Mouse (Mus musculus): ENCODE data around the gene Cc2d2a. TPM values are rescaled to one million over a fixed set of nuclear protein-coding genes. Genes with fewer than 3 reads are reported as not detected.

Cc2d2a gene
- total RNA-seq (2021) = 10 to 100 TPM; 10.8 to 13.8 TPM
- long read RNA-seq, experiment 1, partial matches to known transcripts = 1 of 7 reads
- long read RNA-seq, experiment 1, other reads (novel, unspliced or antisense) = 6 of 7 reads
- long read RNA-seq, experiment 2, partial matches to known transcripts = 1 of 4 reads
- long read RNA-seq, experiment 2, other reads (novel, unspliced or antisense) = 3 of 4 reads

DNA sequence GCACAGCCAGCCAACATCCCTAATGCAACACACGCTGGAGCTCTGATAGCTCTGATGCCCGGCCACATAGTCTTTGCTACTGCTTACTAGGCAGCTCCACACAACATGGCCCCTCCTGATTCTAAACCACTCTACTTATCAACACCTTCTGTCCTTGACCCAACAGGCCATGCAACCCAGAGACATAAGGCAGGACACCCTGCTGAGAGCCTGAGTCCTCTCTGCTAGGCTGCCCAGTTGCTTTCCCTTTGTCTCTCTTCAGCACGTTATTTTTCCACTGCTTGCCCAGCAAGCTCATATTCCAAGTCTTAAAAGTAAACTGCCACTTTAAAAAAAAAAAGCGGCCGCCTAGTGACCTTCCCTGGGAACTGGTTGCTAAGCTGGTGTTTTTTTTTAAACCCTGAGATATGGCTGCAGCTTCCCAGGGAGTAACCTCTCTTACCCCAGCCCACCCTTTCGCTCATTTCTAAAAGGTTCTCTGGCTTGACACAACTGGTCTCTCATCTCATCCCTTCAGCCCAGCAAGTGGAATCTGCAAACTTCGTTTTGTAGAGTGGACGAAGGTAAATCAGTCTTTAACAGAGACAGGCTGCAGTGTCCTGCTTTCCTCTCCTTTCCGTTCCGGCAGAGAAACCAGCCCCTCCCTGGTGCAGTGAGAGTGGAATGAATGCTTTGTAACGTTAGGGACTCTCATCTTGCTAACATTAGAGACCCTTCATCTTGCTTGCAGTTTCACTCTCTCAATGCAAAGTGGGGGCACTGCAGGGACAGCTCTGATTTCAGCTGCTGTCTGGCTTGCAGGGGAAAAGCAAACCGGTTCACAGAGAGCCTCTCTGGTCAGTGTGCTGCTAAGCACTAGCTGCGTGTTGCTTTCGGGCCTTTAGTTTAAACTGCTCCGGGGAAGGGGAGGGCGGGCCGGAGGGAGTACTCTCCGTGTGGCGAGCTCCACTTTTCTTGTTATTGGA is at the start of gene Cc2d2a:
Cc2d2a (plus strand) TSS at position 350 of the 965 bp plus-strand sequence.
- DNase-seq = peak; percentile 29

DNA sequence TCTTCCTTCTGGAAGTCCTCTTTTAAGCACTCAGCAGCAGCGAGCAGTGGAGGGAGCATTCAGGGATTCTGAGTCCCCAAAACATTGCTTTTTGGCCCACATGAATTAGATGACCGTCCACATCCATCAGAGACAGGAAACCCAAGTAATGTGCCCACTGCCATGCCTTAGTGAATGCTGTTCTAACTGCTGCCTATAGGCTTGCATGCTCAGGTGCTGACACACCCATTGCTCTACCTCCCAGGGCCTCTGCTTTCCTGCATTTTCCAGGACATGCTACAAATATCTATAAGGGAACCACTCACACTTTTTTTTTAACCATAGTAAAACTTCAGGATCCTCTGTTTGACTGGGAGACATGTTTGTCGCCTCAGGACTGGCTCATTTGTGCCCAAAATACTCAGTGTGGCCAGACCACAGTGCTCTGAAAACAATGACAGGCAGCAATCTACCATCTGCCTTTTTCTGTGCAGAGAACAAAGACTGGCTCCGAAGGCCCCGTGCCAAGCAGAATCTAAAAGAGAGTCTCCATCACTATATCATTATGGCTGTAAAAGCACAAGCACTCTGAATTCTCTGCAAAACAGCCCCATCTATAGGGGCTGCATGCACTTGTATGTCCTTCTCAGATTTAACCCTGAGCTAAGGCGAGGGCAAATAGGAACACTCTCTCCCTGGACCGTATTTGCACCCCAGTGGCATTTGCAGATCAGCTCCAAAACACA is 40.4 kb upstream of the Cc2d2a start:
- DNase-seq = no peak

DNA sequence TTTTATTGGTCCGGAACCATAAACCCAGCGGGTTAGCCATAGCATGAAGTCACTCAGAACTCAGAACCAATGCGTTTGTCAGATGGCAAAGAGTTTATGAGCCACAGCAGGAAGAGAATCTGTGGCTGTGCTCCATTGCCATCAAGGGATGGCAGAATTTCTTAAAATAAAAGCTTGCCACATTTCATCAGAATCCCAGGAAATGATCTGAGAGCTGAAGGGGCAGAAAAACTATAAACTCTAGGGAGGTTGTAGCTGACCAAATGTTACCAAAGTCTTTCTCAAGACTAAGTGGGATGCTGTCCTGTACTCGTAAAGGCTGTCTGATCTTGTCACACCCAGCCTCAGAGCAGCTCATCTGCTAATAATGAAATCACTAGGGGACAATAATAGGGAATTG is 36.7 kb upstream of the Cc2d2a start:
- DNase-seq = no peak

DNA sequence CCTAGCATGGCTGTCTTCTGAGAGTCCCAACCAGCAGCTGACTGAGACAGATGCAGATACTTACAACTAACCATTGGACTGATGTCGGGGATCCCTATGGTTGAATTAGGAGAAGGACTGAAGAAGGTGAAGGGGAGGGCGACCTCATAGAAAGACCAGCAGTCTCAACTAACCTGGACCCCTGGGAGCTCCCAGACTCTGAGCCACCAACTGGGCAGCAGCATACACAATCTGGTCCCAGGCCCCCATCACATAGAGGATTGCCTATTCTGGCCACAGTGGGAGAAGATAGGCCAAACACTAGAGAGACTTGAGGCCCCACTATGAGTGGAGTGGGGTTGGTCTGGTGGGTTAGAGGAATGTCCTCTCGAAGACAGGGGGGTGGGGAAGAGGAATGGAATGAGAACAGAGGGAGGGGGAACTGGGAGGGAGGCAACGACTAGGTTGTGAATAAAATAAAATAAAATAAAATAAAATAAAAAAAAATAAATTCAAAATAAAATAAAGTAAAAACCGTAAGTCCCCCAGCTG is 28.0 kb upstream of the Cc2d2a start:
- DNase-seq = no peak

DNA sequence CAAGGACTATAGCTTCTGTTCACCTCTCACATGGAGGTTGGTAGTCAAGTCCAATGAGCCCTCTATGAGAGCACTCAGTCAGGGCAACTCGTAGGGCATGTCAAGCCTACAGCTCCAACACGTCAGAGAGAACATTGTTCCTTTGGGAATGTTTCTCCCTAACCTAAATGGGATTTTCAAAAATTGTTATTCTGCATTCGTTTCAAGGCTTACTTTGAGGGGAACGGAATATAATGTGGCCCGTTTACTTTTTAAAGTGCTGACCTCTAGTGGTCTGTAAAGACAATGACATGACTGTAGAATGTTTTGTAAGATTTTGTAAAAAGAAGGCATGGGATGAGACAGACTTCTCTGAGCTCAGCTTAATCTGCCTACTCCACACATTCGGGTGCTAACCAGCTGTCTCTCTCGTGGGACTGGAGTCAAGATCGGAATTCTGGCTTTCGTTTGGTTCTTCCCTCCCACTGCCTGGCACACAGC is 27.5 kb upstream of the Cc2d2a start:
- no peak for DNase-seq

DNA sequence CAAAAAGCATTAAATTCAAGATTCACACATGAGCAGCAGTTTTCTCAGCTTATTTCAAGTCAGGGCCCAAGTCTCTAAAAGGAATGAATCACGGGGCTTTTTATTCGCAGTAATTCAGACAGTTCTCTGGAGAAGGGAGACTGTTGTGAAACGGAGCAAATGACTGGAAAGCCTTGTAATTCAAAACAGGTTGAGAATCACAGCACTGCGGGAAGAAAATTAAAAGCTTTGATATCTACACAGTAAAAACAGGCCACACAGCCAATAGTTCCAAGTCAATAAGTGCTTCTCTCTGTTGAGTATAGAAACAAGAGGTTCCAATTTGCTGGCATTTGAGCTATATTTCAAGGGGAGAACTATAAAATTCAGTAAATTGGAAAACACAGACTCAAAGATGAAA is 17.1 kb upstream of the Cc2d2a start:
- DNase-seq = no peak

DNA sequence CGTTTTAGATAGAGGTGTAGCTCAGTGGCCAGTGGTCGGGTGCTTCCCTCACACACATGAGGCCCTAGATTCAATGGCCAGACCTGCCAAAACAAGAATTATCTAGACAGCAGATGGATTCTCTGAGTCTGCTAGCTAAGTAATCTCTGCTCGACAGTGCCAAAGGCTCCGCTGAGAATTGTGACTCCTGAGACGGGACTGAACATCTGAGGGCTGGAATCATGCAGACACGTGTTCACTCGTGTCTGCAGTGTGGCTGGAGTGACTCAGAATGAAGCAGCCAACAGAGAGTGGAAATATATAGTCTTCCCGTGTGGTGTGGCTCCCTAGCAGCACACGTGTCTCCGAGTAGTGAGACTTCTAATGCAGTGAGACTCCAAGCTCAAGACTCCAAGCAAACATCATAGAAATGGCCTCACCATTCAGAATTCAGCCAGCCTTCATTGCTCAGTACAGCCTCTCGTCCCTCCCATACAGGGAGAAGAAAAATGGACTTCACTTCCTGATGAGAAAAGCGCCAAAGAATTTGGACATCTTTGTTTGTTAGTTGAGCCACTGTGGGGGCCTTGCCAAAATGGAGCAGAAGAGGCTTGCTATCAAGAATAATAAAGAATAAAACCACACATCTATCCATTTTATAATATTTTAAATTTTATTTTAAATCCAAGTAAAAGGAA is 14.9 kb upstream of the Cc2d2a start:
- DNase-seq = no peak

DNA sequence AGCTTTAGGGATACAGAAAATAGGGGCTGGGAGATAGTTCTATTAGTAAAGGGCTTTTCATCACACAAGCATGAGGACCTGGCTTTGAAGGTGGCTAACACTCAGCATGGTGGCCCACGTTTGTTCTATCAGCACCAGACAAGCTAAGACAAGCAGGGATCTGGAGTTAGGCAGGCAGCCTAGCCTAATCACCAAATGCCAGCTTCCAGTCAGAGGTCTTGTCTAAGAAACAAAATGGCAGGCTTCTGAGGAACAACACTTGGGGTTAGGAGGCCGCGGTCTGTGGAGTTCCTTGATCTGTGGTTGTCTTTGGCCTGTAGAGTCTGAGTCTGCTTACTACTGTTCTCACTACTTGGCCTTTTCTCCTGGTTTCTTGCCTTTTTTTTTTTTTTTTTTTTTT is 648 bp upstream of the Cc2d2a start:
- DNase-seq = no peak

DNA sequence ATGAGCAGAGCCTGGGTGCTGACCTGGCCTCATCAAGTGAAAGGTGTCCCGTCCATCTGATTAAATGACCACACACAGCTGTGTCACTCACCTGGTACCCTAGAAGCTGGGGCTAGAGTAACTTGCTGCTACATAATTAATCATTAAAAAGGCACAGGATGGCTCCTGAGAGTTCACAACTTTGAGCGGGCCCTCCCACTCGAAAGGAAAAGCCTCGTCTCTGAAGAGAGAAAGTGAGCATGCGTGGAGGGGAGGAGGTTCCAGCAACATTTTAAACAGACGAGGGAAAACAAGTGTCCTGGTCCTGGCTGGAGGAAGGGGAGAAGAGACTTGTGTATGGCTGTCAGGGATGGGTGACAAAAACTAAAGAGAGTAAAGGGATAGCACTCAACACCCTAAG is 1.4 kb downstream of the Cc2d2a start:
- no peak for DNase-seq

DNA sequence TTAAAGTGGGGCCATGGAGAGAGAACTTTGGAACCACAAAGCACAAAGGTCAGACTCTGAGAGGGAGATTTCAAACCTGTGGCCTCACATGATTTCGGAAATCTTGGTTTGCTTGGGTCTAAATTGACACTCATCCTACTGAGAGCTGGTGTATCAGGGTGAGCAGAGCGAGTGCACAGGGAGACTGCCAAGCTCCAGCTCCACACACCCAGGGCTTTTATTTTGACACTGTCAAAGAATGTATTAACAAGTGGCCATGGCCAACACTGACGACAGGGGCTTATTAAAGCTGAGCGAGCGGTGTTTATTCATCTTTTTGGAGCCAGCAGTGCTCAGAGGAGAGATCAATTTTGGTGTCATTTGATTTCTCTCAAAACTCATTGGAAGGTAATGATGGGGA is 3.0 kb downstream of the Cc2d2a start:
- DNase-seq = peak; percentile 37

DNA sequence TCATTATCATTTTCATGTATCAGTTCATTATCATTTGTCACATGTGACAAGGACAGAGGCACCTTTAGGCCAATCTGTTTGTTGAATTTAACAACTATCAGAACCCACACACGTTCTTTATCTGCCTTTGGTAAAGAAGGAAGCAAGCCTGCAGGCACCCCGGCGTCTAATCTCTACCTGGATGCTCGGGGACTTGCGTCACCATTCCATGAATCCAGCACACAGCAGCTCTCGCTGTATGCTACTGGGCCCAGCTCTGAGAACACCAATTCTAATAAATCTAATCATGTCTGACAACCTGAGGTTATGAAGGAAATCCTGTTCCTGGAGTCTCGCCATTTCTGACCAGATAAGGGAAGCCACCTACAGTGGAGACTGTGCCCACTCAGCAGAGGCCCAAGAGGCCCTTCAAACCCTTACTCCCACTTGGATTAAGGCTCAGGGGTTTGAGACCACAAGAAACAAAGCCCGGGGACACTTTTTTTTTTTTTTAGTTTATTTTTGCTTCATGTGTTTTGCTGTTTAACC is 7.0 kb downstream of the Cc2d2a start:
- DNase-seq = no peak

DNA sequence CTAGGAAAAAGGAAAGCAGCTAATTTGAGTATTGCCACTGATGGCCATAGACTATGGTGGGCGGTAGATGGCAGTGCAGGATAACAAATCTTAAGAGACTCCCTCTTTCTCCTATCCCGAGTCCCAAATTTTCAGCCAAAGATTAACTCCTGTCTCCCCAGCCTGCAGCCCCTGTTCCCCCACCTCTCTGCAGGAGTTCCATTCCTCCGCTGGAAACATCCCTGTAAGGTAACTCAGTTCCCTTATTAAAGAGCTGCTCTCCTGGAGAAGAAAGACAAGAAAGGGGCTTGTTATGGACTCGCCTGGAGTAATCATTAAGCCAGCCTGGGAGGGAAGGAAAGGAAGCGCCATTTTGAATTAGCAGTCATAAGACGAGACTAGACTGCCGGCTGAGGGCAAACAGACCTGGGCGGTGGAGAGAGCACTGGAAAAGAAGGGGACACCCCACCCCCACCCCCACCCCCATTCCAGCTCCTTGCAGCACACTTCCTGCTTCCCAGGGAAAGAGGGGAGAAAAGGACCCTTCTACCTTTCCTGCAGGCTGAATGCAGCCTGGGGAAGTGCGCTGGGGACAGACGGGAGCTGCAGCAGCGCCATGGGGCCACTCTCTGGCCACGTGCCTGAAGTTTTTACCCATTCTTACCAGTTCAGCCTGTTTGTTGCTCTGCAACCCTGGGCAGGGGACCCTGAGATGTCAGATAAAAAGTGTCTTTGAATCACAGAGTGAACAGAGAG is 10.2 kb downstream of the Cc2d2a start:
- DNase-seq = peak; percentile 65

DNA sequence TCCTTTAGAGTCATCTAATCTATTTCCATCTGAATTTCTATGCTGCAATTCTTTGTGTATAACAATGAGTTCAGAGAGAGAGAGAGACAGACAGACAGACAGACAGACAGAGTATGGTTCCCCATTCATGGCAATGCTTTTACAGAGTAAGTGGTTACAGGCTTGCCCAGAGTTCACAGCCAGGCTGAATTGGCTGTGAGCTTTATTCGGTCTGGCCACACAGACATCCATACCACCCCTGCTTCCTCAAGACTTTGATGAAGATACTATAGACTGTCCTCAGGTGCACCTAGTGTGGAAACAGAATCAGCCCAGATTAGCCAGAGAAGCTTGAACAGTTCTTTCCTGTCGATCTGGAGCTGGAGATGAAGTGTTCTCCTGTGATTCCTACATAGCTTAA is 10.9 kb downstream of the Cc2d2a start:
- DNase-seq = no peak

DNA sequence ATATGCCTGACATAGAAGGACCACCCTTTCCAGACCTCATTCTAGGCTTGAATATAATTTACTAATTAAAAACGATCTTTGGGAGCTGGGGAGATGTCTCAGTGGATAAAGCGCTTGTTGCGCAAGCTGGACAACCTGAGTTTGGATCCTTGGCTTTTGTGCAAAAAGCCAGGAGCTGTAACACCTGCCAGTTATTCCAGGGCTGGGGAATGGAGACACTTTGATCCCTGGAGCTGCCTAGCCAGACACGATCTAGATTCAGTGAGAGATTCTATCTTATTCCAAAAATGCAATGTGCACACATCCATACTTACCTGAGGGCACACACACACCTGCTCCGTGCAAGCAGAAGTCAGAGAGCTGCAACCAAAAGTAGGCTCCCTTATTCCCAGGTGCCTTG is 23.3 kb downstream of the Cc2d2a start:
- no peak for DNase-seq

DNA sequence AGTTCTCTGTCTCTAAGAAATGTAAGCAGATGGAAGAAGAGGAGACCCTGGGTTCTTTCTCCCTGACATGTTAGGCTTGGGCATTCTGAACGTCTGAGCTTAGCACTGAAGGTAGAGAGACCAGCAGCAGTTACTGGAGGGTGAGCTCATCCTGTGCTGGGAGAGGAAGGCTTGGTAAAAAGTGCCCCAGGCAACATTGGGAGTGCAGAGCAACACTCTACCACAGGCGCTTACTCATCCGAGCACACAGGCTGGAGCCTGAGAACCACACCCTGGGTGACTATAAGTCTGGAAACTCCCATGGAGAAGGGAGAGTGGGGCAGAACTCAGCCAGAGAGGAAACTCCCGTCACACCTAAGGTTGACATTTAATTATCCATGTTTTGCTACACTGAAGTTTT is 30.3 kb downstream of the Cc2d2a start:
- DNase-seq = no peak

DNA sequence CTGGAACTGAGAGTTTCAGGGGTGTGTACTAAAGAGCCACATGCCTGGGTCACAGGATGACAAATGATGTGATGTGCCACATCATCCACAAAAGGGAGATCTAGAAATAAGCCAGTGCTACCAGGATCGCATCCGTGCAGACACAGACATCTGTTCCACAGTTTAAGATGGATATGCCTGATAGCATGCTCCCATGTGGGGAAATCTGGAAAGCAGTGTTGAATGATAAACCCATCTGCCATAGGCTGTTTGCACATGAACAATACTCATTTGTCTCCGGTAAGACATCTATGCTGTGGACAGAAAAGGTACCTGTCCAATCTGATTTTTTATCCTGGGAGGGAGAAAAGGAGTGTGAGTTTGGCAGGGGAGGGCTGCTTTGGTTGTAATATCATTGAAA is 35.0 kb downstream of the Cc2d2a start:
- no peak for DNase-seq

DNA sequence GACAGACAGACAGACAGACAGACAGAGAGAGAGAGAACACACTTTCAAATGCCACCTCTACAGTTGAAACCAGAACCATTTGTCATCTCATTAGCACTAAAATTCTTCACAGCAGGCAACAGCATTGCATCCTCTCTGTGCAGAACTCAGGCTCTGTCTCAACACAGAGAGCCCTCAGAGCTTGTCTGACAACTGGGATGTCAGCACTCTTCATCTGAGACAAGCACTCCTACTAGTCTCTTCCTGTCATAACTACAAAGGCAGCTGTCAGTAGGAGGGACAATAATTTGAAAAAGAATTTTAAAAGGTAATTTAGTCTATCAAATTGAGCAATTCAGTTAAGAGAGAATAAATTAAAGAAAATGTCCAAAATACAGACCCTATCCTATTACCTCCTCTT is 37.1 kb downstream of the Cc2d2a start:
- DNase-seq = no peak

DNA sequence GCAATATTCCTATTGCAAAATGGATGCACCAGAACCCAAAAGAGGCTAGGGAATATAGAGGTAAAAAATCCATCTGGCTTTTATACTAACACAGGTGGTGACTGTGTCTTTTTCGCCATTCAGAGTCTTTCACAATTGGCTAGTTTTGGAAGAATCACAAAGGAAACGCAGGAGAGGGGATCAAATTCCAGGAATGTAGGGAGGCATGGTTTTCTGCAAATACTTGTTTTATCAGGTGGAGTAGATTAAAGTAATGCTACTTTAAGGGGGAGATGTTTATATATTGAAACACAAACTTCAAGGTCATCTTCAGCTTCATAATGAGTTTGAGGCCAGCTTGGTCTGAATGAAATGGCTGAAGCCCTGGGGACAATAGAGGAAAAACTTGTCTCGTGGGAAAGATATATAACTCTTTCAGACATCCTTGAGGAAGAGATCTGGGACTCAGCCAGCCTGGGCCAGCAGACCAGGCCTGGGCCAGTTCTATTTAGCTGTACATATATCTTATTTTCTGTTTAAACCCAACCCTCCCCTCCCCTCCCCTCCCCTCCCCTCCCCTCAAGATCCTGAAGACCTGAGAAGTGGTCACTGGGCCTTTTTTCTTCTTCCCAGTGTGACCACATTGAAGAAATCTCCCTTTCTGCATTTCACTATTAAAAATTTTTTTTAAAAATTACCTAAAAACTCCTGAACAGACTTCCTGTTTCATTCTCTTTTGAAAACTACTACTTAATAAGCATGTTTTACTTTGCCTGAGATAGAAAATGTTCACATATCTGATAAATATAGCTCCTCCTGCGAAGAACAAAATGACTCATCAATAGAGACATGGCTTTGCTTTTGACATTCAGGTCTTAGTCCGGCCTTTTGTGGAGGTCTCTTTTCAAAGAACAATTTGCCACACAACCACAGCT is 59.6 kb downstream of the Cc2d2a start:
- no peak for DNase-seq

DNA sequence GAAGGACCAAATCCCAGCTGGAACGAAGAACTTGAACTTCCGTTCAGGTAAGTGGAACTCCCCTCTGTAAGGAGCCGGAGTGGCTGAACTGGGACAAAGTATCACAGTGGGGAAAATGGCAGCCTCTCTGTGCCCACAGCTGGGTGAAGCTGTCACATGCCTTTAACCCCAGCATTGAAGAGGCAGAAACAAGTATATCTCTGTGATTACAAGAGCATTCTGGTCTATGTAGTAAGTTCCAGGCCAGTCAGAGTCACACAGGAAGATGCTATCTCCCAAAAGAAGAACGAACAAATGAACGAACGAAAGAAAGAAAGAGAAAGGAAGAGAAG is 60.3 kb downstream of the Cc2d2a start:
- no peak for DNase-seq

DNA sequence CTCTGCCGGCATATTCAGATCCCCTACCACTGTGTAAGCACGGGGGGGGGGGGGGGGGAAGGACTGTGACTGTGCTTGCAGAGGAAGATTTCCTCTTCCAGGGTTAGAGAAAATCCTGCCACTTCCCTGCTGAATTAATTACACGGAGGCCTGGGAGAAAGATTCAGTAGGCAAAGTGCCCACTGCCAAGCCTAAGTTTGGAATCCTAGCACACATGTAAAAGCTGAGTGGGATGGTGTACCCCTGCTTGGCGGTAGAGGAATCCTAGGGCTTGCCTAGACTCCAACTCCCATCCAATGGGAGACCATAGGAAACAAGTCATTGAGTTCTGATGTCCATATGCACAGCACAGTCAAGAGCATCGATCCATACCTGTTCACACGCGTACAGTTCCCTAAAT is 61.7 kb downstream of the Cc2d2a start:
- no peak for DNase-seq

All from gastrocnemius, postnatal 10 days (tissue).